Mouse (Mus musculus) cerebellum, postnatal 4 days (tissue): ENCODE data around the gene 4931409K22Rik.
A peak's percentile ranks its signal among the peaks of the same experiment; 100 is the strongest.

Source experiments
- DNase-seq, 2 experiments: peaks; one replicate each; pipeline ENCODE4 v3.0.0; 2022; ENCODE audit warnings: low spot score in 2 of 2, mixed read lengths in 1 of 2

4931409K22Rik gene

DNA sequence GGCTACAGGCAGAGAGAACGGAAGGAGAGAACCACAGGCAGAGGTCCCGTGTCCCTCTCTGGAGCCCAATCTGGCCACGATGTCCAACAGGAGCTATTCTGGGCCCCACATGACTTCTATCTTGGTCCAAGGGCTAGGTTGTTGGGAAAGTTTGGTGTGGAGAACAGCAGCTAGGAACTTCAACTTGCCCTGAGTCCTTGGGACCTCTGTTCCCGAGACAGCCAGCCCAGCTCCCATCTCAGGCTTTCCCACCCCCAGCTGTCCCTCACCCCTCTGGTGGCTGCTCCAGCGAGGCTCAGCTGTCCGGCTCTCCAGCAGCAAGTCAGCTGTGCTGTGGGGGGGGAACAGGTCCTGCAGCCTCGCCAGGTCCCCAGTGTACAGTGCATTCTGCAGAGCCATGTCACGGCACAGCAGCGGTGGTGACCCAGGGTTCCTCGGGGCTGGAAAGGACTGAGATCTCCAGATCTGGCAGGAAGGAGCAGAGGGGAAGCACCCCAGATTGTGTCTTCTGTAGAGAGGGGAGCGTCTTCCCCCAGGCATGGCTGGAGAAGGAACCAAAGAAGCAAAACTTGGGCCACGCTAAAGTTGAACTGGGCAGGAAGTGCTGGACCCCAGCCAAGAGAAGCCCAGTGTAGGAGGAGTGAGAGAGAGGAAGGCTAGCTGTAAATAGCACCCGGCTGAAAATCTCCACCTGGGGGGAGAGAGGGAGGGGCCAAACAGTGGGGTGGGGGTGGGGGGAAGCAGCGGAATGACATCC lies 16.0 kb downstream of the 4931409K22Rik start, which contains the start of gene Asb10:
Gene Asb10, minus strand, starts transcription at position 592 of the 757 bp plus-strand sequence.
- no peak for DNase-seq

GRCm38 (mm10) chr5:24539571-24540296 lies 16.9 kb downstream of the 4931409K22Rik start:
- DNase-seq = no peak

- no peak for DNase-seq
Observed at GRCm38 (mm10) chr5:24537618-24538017, 19.0 kb downstream of the 4931409K22Rik start.

- no peak for DNase-seq
Observed at GRCm38 (mm10) chr5:24536511-24536910, 20.1 kb downstream of the 4931409K22Rik start.

DNA sequence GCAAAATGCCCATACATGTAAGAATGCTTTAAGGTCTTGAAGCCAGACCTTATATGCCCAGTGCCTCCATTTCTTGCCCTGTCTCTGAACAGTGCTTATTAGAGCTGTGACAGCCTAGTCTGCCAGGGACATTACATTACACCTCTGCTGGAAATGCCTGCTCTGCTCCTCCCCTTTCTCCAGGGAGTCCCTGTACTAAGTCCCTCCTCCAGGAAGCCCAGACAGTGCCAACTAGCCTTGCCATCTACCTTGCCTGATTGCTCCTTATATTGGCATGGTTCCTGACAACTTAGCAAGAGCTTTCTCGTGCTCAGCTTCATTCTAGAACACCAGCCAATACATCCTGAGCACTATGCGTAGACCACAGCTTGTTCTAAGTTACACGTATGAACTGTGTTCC lies 20.9 kb downstream of the 4931409K22Rik start:
- DNase-seq = no peak

GRCm38 (mm10) chr5:24534292-24534691 lies 22.3 kb downstream of the 4931409K22Rik start:
- DNase-seq = no peak

GRCm38 (mm10) chr5:24533391-24533790 lies 23.2 kb downstream of the 4931409K22Rik start:
- no peak for DNase-seq

- DNase-seq = peak; percentile 92 to 96
Observed at GRCm38 (mm10) chr5:24530042-24530689, 26.4 kb downstream of the 4931409K22Rik start.

DNA sequence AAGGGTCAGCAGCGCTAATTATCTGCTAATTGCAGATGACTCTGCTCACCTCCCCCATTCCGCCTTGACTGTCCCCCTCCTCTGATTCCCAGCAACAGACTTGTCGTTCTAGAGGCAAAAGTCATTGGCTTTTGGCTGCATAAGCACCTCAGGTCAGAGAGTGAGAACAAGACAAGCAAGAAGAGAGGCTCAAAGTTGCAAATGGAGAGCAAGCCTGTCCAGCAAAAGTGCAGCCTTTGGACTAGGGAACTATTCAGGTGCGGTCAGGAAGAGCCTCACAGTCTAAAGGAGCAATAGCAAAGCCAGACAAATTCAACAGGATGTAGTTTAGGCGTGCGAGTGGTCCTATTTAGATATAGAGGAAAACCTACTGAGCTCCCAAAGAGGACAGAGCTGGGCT lies 28.8 kb downstream of the 4931409K22Rik start:
- DNase-seq = no peak

DNA sequence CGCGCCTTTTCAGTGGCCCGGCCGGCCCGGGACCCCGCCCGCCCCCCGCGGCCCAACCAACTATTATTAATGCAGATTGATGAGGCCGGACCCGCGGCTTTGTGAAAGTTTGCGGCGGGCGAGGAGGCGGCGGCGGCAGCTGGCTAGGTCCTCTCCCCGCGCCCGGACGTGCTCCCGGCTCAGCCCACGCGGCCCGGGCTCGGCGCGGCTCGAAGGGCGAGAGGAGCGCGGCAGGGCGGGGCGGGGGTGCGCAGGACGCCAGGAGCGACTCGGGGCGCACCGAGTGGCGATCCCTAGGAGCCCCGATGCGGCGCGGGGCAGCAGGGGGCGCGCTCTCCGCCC lies 29.7 kb downstream of the 4931409K22Rik start, which contains the start of gene Gbx1:
Gene Gbx1, minus strand, starts transcription at position 314 of the 342 bp plus-strand sequence.
- no peak for DNase-seq

DNA sequence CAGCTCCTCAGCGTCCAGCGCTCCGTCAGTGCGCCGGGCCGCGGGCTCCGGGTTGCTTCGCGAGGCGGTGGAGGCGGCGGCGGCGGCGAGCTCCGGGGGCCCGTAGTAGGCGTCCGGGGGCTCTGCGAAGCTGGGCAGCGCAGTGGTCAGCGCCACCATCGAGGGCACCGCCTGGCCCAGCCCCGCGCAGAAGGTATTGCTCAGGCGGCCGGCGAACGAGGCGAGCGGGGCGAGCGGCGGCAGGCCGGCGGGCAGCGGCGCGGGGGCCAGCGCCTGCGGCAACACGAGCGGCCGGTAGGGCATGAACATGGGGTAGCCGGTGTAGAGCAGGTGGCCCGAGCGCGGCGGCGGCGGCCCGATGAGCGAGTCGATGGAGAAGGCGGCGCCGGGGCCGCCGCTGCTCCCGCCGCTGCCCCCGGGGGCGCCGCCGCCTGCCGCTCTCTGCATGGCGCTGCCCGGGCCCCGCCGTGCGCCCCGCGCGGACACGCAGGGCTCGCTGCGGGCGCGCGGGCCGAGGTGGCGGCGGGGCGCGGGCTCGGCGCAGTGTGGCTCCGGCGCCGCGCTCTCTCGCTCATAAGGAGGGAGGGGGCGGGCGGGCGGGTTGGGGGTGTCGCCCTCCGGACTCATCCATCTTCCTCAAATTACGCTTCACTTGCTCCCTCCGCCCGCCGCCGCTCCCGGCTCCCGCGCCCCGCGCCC lies 30.3 kb downstream of the 4931409K22Rik start:
- DNase-seq = no peak

DNA sequence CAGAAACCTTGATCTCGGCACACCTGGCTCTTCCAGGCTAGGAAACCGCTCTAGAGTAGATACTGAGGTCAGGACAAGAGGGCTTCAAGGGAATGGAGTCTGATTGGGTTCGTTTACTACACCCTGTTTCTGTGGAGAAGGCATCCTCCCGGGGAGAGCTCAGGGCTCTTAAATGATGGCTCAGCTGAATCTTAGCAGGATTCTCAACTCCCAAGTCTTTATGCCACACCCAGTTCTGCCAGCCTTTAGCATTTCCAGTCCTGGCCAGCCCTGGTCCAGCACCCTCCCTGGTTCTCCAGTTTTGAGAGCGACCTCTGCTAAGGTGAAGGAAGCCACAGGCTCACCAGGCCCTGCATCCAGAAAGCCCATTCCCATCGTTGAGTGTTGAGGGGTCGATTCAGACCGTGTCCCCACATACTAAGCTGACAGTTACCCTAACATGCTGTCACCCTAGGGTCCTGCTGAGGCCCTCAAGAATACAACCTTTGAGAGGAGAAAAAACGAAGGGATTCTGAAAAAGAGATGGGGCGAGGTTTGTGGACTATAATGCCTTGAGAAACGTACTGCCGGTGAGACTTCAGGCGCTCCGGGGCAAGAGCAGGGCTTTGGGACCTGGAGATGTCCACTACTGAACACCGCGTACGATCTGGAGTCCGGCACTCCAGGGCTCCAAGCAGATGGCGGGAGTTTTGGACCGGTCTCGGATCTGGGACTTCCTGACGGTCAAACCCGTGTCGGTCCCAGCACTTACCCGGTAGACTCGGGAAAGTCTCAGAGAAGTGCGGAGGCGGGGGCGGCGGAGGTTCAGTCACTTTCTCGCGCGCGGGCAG lies 31.0 kb downstream of the 4931409K22Rik start:
- DNase-seq = no peak

DNA sequence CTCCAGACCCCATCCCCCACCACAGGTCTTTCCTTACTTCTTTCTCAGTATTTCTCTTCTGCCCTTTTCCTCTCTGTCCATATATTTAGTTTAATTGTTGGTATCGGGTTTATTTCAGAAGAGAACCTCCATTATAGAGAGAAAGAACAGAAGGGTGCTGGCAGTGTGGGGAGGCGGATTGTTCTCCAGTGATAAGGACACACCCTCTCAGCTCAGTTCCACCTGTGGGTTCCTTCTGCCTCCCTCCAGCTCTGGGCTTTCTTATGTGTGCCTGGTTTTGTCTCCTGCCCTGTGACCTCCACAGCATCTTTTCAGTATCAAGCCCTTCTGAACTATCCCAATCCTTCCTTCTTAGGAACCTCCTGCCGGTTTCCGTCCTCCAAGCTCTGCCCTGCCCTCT lies 32.1 kb downstream of the 4931409K22Rik start:
- DNase-seq = no peak

DNA sequence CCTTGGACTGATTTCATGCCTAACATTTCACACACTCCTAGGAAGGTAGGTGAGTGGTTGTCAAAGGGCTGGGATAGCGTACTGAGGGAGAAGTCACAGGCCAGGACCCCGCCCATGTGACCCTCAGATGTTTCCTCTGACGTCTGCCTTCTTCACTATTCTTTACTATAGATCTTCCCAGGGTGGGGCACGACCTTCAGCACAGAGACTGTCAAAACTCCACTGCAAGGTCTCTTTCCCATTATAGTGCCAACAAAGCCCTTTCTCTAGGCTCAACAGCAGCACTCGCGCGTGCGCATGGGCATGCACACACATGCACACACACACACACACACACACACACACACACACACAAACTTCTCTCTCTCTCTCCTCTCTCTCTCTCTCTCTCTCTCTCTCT lies 32.8 kb downstream of the 4931409K22Rik start:
- DNase-seq = no peak

DNA sequence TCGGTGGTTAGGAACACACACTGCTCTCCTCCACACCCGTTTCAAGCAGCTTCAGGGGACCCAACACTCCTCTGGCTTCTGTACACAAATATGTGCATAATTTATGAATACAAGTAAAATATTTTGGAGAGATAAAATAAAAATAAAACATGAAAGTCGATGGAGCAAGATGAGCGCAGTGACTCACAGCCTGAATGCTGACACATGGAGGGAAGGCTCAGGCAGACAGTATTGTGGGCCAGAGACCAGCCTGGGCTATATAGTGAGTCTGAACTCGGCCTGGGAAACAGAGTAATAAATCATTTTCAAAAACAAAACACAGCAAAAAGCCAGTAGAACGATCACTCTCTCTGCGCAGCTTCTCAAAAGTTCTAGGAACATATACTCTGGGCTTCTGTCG lies 35.2 kb downstream of the 4931409K22Rik start:
- DNase-seq = no peak

DNA sequence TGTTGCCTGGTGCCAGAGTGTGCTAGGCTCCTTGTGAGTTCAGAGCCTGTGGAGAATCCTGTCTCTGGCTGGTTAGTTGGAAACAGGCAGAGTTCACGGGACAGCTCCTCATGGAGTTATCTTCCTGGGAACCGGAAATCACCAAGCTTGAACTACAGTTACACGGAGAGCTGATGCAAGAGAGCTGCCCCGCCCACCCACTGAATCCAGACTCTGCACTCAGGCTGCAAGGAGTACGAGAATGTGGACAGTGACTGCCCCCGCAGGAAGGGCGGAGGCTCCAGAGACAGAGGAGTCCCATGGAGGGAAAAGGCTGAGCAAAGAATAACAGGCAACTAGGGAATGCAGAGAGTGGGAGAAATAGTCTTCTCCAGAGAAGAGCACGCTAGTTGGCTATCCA lies 44.3 kb downstream of the 4931409K22Rik start:
- DNase-seq = no peak

GRCm38 (mm10) chr5:24510635-24511034 lies 46.0 kb downstream of the 4931409K22Rik start:
- DNase-seq = no peak

GRCm38 (mm10) chr5:24508406-24508805 lies 48.2 kb downstream of the 4931409K22Rik start:
- DNase-seq = no peak

DNA sequence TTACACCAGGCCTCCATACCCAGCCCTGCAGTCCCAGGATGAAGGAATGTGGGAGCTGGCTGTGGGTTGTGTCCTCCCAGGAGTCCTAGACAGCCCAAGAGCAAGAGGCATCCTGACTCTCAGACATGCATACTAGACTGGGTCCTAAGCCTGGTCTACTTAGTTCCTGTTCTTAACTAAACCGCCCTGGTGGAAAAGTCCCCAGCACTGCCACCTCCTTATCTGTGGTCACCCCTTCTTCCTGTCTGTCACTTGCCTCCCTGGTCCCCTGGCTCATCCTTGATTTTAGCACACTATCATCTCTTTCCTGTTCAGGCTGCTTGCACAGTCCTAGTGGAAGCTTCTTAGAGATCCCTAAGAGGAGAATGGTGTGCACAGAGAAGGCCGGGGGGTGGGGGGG lies 51.1 kb downstream of the 4931409K22Rik start:
- DNase-seq = no peak

- no peak for DNase-seq
Observed at GRCm38 (mm10) chr5:24502786-24503185, 53.8 kb downstream of the 4931409K22Rik start.

DNA sequence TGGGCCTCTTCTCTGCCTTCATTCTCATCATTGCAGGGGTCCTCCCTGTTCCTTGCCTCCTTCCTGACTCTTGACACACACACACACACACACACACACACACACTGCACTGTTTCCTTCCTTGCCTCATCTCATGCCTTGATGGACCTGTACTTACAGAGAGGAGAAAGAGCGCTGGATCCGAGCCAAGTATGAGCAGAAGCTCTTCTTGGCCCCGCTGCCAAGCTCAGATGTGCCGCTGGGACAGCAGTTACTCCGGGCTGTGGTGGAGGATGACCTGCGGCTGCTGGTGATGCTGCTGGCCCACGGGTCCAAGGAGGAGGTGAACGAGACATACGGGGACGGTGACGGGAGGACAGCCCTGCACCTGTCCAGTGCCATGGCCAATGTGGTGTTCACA lies 55.8 kb downstream of the 4931409K22Rik start:
- peak in 1 of 2 experiments; percentile 75 for DNase-seq
